Mouse (Mus musculus): Measurements from ENCODE around the gene Nwd1.

- TF ChIP-seq POLR2A (IDR thresholded peaks at IDR 0.05; ENCODE audit: borderline replicate concordance, insufficient read depth, low read length) (no peak), CTCF (IDR thresholded peaks at IDR 0.05; ENCODE audit: borderline replicate concordance, insufficient read depth, low read depth, low read length) (no peak)
Observed at GRCm38 (mm10) chr8:72761322-72762051, 115.0 kb downstream of the Nwd1 start, which contains the start of gene F2rl3.
